Mouse (Mus musculus) kidney, postnatal 36 days (tissue): Measurements from ENCODE around the gene 1700017B05Rik.
"Not testable (repeated sequence)": the region's sequence is repeated elsewhere in the genome, so short reads cannot be mapped to it uniquely, and the experiment has no call there.

Source experiments
- DNase-seq, 2 experiments: peaks; one replicate each; pipeline ENCODE4 v3.0.0; 2021 to 2022; ENCODE audit warnings: mixed read lengths in 2 of 2

Gene 1700017B05Rik

DNA sequence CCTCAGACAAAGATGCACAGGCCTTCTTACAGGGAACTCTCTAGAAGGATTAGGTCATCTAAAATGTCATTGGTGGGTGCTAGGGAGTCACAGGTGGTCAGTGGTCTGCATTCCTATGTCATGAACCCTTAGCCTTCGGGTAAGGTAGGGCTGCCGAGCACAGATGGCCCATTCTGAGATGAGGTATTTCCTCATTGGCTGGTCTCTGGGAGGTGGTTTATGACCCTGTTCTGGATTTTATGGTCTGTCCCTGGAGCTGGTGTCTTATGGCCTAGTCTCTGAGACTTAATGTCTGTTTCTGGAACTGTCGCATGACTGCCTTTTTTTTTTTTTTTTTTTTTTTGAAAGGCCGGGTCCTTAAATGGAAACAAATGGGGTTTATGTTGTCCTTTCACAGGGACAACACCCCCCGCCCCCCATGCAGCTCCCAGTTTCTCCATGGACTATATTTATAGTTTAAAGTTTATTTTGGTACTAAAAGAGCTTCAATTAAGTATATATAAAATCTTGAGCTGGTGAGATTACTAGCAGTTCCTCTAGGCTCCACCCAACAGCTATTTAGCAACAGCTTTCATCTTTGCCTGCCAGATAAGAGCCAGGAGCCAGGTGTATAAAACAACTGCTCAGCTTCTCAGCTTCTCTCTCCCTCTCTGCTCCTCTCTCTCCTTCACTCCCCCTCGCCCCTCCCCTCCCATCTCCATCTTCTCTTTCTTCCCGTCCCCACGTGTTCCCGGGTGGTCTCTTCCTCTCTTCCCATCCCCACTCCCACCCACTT, 49.8 kb downstream of the 1700017B05Rik start:
- no peak for DNase-seq

- peak; percentile 21 to 81 for DNase-seq
Measured at GRCm38 (mm10) chr9:57209316-57209715, 53.1 kb downstream of the 1700017B05Rik start.

- DNase-seq = no peak
Measured at GRCm38 (mm10) chr9:57206896-57207295, 55.5 kb downstream of the 1700017B05Rik start.

GRCm38 (mm10) chr9:57203571-57203970, 58.8 kb downstream of the 1700017B05Rik start:
- DNase-seq = not testable (repeated sequence)
